Mouse (Mus musculus): ENCODE measurements around the gene Pskh1.

Pskh1 gene

DNA sequence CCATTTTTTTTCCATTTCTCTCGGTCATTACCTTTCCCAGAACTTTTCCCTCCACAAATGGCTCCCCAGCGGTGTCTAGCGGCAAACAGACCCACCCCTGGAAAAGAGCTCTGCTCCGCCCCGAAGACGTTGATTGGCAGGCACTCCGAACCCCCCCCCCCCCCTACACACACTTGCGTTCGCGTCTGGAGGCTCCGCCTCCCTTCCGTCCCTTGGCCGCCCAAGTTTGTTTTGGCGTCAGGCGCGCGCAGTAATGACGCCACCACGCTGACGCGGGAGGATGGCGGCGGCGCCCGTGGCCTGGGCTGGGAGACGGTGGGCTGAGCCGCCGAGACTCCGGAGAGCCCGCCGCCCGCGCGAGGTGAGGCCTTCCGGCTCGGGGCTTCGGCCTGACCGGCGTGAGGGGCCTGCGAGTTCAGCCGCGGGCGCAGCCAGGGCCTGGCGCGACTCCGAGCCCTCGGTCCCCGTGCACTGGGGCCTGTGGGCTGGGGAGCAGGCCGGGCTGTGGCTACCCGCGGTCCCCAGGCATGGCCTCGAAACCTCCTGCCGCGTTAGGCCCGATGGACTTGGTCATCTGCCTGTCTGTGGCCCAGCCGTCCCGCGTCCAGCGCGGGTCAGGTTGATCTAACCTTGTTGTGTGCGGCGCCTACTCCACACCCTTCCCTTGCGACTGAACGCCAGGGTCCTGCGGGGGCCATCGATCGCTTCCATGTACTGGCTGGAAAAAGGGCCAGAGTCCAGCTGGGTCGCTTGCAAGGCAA lies at the start of gene Pskh1:
Gene Pskh1, plus strand, starts transcription at position 262 of the 761 bp plus-strand sequence.
- peak; percentile 90 for DNase-seq

DNA sequence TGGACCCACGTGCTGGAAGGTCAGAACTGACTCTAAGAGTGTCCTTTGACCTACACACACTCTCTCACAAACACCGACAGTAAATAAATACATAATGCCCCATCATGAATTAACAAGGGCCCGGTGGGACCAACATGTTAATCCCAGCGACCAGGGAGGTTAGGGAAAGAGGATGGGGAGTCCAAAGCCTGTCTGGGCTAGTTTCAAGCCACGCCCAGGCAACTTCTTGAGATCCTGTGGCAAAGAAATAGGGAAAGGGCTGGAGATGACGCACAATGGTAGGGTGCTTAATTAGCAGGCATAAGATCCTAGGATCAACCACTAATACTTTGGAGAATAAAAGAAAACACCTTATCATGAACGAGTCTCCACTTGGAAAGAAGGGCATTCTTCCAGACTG lies 49.6 kb upstream of the Pskh1 start:
- DNase-seq, result no peak

DNA sequence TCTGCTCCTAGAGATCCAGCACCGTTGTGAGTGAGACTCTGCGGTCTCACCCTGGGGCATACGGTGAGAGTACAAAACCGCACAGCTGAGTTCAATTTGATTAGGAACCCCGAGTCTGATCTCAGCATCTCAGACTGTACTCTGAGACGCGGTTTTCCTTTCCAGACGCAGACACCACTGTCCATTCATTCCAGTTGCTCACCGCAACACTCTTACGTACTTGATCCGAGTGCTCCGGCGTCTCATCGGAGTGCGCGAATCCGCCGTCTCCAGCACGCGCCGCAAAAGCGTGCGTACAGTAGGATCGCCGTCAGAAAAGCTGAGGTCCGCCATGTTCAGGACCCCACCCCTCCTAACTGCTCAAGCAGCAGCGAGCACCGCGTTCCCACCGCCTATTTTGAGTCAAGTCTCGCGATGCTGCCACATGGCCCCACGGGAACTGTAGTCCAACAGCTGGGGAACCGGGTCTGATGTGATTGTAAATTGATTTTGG lies 48.5 kb upstream of the Pskh1 start:
- DNase-seq, result peak; percentile 88

GRCm38 (mm10) chr8:105852146-105852729 lies 48.0 kb upstream of the Pskh1 start:
- peak; percentile 27 for DNase-seq

GRCm38 (mm10) chr8:105853178-105853577 lies 47.1 kb upstream of the Pskh1 start, which contains the start of gene Cenpt:
Gene Cenpt, minus strand, starts transcription at chr8:105853278.
- no peak for DNase-seq

GRCm38 (mm10) chr8:105854303-105854702 lies 45.9 kb upstream of the Pskh1 start:
- no peak for DNase-seq

DNA sequence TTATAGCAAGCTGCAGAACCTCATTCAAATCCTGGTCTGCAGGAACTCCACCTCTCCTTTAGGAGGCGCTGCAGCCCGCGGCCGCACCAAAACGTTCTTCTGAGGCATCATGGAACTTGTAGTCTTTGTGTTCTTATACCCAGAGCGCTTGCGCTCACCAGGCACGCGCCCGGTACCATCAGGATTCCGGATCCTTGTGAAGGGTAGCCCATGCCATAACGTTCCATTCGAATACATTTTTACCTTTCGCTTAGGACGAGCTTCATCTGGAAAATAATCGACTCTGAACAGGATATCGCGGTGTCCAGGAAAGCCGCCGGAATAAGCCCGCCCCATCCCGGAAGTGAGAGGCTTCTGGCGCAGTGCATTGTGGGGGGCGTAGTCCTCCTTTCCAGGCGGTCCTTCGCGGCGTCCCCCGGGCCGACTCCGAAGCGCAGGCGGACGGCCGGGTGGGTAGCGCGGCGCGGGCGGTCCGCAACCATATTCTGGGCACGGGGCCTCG lies 45.5 kb upstream of the Pskh1 start, which contains the start of gene Thap11:
Gene Thap11, plus strand, starts transcription at position 418 of the 502 bp plus-strand sequence.
- DNase-seq, result peak; percentile 93

DNA sequence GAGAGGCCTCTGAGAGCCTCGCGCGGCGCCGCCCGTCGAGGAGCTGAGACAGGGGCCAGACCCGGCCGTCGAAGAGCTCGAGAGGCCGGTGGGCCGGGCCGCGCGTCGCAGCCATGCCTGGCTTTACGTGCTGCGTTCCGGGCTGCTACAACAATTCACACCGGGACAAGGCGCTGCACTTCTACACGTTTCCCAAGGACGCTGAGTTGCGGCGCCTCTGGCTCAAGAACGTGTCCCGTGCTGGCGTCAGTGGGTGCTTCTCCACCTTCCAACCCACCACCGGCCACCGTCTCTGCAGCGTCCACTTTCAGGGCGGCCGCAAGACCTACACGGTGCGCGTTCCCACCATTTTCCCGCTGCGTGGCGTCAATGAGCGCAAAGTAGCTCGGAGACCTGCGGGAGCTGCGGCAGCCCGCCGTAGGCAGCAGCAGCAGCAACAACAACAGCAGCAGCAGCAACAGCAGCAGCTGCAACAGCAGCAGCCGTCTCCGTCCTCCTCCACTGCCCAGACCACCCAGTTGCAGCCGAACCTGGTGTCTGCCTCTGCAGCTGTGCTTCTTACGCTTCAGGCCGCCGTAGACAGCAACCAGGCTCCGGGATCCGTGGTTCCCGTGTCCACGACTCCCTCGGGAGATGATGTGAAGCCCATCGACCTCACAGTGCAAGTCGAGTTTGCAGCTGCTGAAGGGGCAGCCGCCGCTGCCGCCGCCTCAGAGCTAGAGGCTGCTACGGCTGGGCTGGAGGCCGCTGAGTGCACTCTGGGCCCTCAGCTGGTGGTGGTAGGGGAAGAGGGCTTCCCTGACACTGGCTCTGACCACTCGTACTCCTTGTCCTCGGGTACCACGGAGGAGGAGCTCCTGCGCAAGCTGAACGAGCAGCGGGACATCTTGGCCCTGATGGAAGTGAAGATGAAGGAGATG lies 44.7 kb upstream of the Pskh1 start:
- DNase-seq, result peak; percentile 37

DNA sequence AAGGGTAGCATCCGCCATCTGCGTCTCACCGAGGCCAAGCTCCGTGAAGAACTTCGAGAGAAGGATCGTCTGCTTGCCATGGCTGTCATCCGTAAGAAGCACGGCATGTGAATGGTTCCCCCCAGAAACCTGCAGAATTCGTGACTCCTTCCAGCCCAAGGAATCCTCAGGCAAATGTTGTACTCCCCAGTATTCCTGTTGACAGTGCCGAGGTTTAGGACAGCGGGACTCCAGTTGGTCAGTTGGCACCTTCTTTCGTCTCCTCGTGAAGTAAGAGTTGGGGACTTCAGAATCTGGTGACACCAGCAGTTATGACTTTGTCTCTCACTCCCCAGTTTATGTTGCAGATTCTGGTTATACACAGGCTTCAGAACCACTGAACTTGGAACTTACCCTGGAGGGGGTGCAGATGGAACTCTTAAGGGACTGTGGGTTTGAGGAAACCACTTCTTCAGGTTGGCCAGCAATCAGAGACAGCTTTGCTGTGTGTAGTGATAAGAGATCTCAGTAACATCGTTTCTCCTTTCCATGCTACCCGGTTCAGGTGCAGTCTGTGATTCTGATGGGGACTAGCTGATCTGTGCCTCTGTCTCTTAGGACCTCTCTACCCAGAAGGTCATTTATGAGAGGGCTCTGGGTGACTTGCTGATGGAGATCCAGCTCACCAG lies 43.9 kb upstream of the Pskh1 start:
- DNase-seq, result no peak

DNA sequence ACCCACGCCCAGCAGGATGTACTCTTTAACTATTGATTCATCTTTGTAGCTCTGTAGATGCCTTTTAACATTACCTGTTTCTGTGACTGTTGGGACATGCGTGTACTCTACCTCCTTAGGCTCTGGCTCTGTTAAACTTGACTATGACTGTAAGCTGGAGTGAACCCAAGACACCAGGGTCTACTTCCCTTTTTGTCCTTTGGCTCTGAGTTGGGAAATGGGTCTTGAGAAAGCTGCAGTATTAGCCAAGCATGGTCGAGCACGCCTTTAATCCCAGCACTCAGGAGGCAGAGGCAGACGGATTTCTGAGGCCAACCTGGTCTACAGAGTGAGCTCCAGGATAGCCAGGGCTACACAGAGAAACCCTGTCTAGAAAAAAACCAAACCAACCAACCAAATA lies 41.7 kb upstream of the Pskh1 start:
- DNase-seq, result no peak

GRCm38 (mm10) chr8:105859314-105859713 lies 40.9 kb upstream of the Pskh1 start:
- no peak for DNase-seq

- DNase-seq, result peak; percentile 98
Measured at GRCm38 (mm10) chr8:105860143-105860981, 39.9 kb upstream of the Pskh1 start, which contains the start of gene Nutf2. Gene Nutf2, plus strand, starts transcription at chr8:105860580.

- peak; percentile 25 for DNase-seq
Measured at GRCm38 (mm10) chr8:105861951-105862350, 38.3 kb upstream of the Pskh1 start.

DNA sequence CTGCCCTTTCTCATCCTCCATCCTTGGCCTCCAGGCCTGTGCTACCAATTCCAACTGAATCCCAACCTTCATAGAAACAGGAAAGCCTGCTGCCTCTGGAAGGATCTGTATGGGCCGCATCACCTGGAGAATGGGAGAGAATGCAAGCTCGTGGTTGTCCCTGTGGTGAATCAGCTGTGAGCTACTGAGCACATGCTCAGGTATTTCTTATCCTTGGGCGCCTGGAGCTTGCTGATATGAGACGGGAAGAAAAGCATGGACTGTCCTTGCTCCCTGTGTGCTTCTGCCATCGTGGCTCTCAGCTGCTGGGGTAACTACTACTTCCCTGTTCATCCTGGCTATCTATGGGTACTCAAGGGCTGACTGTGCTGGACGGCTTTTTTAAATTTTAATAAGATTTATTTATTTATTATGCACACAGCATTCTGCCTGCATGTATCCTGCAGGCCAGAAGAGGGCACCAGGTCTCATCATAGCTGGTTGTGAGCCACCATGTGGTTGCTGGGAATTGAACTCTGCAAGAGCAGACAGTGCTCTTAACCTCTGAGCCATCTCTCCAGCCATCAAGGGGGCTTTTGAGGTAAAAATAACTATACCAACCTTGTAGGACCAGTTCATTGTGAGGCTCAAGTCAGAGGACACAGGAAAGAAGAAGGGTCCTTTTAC lies 33.7 kb upstream of the Pskh1 start:
- DNase-seq, result no peak

DNA sequence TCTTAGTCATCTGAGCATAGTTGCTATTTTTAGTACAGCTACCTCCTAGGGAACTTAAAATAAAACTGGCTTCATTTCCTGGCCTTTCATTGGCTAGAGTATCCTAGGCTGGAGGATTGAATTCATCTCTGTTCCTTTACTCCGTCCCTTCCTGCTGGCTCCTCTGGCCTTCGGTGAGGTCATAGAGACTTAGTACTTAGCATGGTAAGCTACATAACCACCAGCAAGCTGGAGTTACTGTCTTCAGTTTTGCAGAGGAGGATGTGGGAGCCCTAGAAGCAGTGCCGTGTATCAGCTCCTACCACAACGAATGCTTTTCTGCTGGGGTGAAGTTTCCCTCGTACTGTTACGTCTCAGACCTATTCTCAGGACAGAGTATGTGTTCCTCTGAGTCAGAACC lies 25.9 kb upstream of the Pskh1 start:
- peak; percentile 44 for DNase-seq

DNA sequence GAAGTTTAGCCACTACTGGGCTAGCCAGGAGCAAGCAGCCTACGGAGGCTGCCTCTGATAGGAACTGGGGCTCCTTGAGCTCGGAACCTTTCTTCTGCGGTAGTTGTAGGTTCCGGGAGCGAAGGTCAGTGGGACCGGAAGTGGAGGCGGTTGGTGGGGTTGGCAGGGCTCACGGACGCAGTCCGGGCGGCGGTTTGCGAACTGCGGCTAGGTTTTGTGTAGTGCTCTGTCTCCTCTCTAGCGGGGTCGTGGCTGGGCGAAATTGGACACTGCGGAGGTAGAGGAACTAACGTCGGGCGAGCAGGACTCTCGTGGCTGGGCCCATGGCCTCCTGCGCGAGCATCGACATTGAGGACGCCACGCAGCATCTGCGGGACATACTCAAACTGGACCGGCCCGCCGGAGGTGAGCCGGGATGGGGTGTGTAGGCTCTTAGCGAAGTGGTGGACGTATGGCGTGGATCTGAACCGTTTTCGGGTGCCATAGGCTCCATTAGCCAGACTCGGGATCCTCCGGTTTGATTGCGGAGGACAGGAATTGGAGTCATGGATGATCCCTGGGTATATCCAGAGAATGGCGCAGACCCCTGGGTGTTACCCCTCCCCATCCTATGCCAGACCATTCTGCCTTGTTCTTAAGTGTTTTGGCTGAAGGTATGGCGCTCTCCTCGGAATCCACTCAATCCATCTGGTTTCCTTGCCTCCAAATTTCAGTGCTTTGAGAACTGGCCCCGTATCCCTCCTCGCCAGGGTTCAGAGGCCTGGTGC lies 19.3 kb upstream of the Pskh1 start, which contains the start of gene Edc4:
Gene Edc4, plus strand, starts transcription at position 128 of the 767 bp plus-strand sequence.
- peak; percentile 87 for DNase-seq

GRCm38 (mm10) chr8:105889756-105890465 lies 10.3 kb upstream of the Pskh1 start:
- no peak for DNase-seq

- DNase-seq, result no peak
Measured at GRCm38 (mm10) chr8:105890870-105891269, 9.4 kb upstream of the Pskh1 start.

- peak; percentile 26 for DNase-seq
Measured at GRCm38 (mm10) chr8:105892432-105892831, 7.8 kb upstream of the Pskh1 start.
